Mouse (Mus musculus) lung, postnatal 0 days (tissue): ENCODE data around the gene Mdm2.

Experiments used
- CTCF ChIP-seq: IDR thresholded peaks from 2 replicates; pipeline ENCODE4 v1.5.1; 2016; ENCODE audit warnings: antibody characterized with exemption, mild to moderate bottlenecking
- EP300 ChIP-seq: IDR thresholded peaks from 2 replicates; pipeline ENCODE4 v1.6.1; 2016; ENCODE audit warnings: antibody characterized with exemption, mild to moderate bottlenecking, control low read depth

GRCm38 (mm10) chr10:117641400-117642200 is 69.0 kb downstream of the Mdm2 start:
- TF ChIP-seq CTCF: no peak
- TF ChIP-seq EP300: no peak
